Mouse (Mus musculus): ENCODE measurements around the gene Cabin1.

The Cabin1 gene

GRCm38 (mm10) chr10:75635019-75635692 is 129.0 kb downstream of the Cabin1 start:
- DNase-seq (ENCODE audit: low read depth), result no peak

GRCm38 (mm10) chr10:75634610-75635009 is 129.5 kb downstream of the Cabin1 start:
- no peak for DNase-seq (ENCODE audit: low read depth)

- DNase-seq (ENCODE audit: low read depth), result no peak
Observed at GRCm38 (mm10) chr10:75633576-75634139, 130.5 kb downstream of the Cabin1 start.

GRCm38 (mm10) chr10:75633048-75633447 is 131.1 kb downstream of the Cabin1 start:
- no peak for DNase-seq (ENCODE audit: low read depth)

GRCm38 (mm10) chr10:75632633-75633032 is 131.5 kb downstream of the Cabin1 start:
- no peak for DNase-seq (ENCODE audit: low read depth)

GRCm38 (mm10) chr10:75627490-75627889 is 136.7 kb downstream of the Cabin1 start:
- DNase-seq (ENCODE audit: low read depth), result no peak

- no peak for DNase-seq (ENCODE audit: low read depth)
Observed at GRCm38 (mm10) chr10:75626991-75627390, 137.2 kb downstream of the Cabin1 start.

- no peak for DNase-seq (ENCODE audit: low read depth)
Observed at GRCm38 (mm10) chr10:75625920-75626319, 138.2 kb downstream of the Cabin1 start.

GRCm38 (mm10) chr10:75620818-75621217 is 143.3 kb downstream of the Cabin1 start:
- no peak for DNase-seq (ENCODE audit: low read depth)

- DNase-seq (ENCODE audit: low read depth), result no peak
Observed at GRCm38 (mm10) chr10:75616044-75616443, 148.1 kb downstream of the Cabin1 start.

GRCm38 (mm10) chr10:75610486-75610885 is 153.7 kb downstream of the Cabin1 start:
- no peak for DNase-seq (ENCODE audit: low read depth)

- DNase-seq (ENCODE audit: low read depth), result no peak
Observed at GRCm38 (mm10) chr10:75608975-75609374, 155.2 kb downstream of the Cabin1 start.

- DNase-seq (ENCODE audit: low read depth), result no peak
Observed at GRCm38 (mm10) chr10:75607253-75607652, 156.9 kb downstream of the Cabin1 start.

- no peak for DNase-seq (ENCODE audit: low read depth)
Observed at GRCm38 (mm10) chr10:75605162-75605846, 158.8 kb downstream of the Cabin1 start.

- no peak for DNase-seq (ENCODE audit: low read depth)
Observed at GRCm38 (mm10) chr10:75600189-75600730, 163.9 kb downstream of the Cabin1 start.

Data from c-Kit-positive CD71-positive TER-119-negative erythroid progenitor cells, embryonic 14.5 days (primary cell).